Mouse (Mus musculus): ENCODE data around the gene Myo1f. TPM values are rescaled to one million over a fixed set of nuclear protein-coding genes. Genes with fewer than 3 reads are reported as not detected.

The Myo1f gene
- polyA plus RNA-seq, 1 experiment from 2014 or later: 2.2 TPM

GRCm38 (mm10) chr17:33630171-33630895, 74.8 kb downstream of the Myo1f start:
- WGBS: 86% methylated on average over 13 of the region's 13 CpGs
- Histone ChIP-seq H3K36me3 (ENCODE audit: control insufficient read depth, insufficient read depth, low read length) (no peaks in the 10 kb centered on the region), H3K27me3 (ENCODE audit: control insufficient read depth, insufficient read depth, low read length) (no peaks in the 10 kb centered on the region), H3K4me1 (replicated peaks; ENCODE audit: control insufficient read depth, insufficient read depth, low read length) (peaks cover 2% of the 10 kb centered on the region; the same call in 1 of the 2 replicates), H3K27ac (ENCODE audit: low read depth, low read length) (no peak overlapping the region), H3K4me2 (ENCODE audit: low read depth, low read length, severe bottlenecking) (no peak overlapping the region), H3K9ac (ENCODE audit: low read length) (no peak overlapping the region), H3K4me3 (ENCODE audit: low read depth, low read length) (no peak overlapping the region), H3K9me3 (ENCODE audit: control insufficient read depth, low read length) (no peaks in the 10 kb centered on the region)
- ATAC-seq (replicated peaks; ENCODE audit: low FRiP score): no peak
- no peak for DNase-seq (ENCODE audit: low spot score)

GRCm38 (mm10) chr17:33631236-33631635, 75.7 kb downstream of the Myo1f start:
- Histone ChIP-seq H3K36me3 (ENCODE audit: control insufficient read depth, insufficient read depth, low read length) (no peaks in the 10 kb centered on the region), H3K27ac (ENCODE audit: low read depth, low read length) (no peak overlapping the region), H3K27me3 (ENCODE audit: control insufficient read depth, insufficient read depth, low read length) (no peaks in the 10 kb centered on the region), H3K9ac (ENCODE audit: low read length) (no peak overlapping the region), H3K9me3 (ENCODE audit: control insufficient read depth, low read length) (no peaks in the 10 kb centered on the region), H3K4me1 (replicated peaks; ENCODE audit: control insufficient read depth, insufficient read depth, low read length) (peaks cover 2% of the 10 kb centered on the region; the same call in 1 of the 2 replicates), H3K4me3 (ENCODE audit: low read depth, low read length) (no peak overlapping the region), H3K4me2 (ENCODE audit: low read depth, low read length, severe bottlenecking) (no peak overlapping the region)
- no peak for DNase-seq (ENCODE audit: low spot score)
- WGBS: 93% methylated on average over 9 of the region's 9 CpGs
- no peak for ATAC-seq (replicated peaks; ENCODE audit: low FRiP score)

GRCm38 (mm10) chr17:33631796-33632195, 76.3 kb downstream of the Myo1f start:
- H3K9ac ChIP-seq (ENCODE audit: low read length): no peak overlapping the region
- no peak overlapping the region for H3K27ac ChIP-seq (ENCODE audit: low read depth, low read length)
- H3K36me3 ChIP-seq (ENCODE audit: control insufficient read depth, insufficient read depth, low read length): no peaks in the 10 kb centered on the region
- WGBS: 94% methylated on average over 5 of the region's 5 CpGs
- ATAC-seq (replicated peaks; ENCODE audit: low FRiP score) (no peak), DNase-seq (ENCODE audit: low spot score) (no peak)
- no peaks in the 10 kb centered on the region for H3K27me3 ChIP-seq (ENCODE audit: control insufficient read depth, insufficient read depth, low read length)
- no peaks in the 10 kb centered on the region for H3K9me3 ChIP-seq (ENCODE audit: control insufficient read depth, low read length)
- no peak overlapping the region for H3K4me3 ChIP-seq (ENCODE audit: low read depth, low read length)
- H3K4me1 ChIP-seq (replicated peaks; ENCODE audit: control insufficient read depth, insufficient read depth, low read length): peaks cover 2% of the 10 kb centered on the region; the same call in 1 of the 2 replicates
- H3K4me2 ChIP-seq (ENCODE audit: low read depth, low read length, severe bottlenecking): no peak overlapping the region

- ATAC-seq (replicated peaks; ENCODE audit: low FRiP score) (no peak), DNase-seq (ENCODE audit: low spot score) (no peak)
- no peaks in the 10 kb centered on the region for H3K27me3 ChIP-seq (ENCODE audit: control insufficient read depth, insufficient read depth, low read length)
- no peaks in the 10 kb centered on the region for H3K36me3 ChIP-seq (ENCODE audit: control insufficient read depth, insufficient read depth, low read length)
- no peak overlapping the region for H3K4me3 ChIP-seq (ENCODE audit: low read depth, low read length)
- no peak overlapping the region for H3K9ac ChIP-seq (ENCODE audit: low read length)
- H3K9me3 ChIP-seq (ENCODE audit: control insufficient read depth, low read length): no peaks in the 10 kb centered on the region
- H3K27ac ChIP-seq (ENCODE audit: low read depth, low read length): no peak overlapping the region
- no peak overlapping the region for H3K4me2 ChIP-seq (ENCODE audit: low read depth, low read length, severe bottlenecking)
- H3K4me1 ChIP-seq (replicated peaks; ENCODE audit: control insufficient read depth, insufficient read depth, low read length): no peaks in the 10 kb centered on the region
- 88% methylated on average over 2 of the region's 2 CpGs for WGBS
Measured at GRCm38 (mm10) chr17:33637038-33637437, 81.5 kb downstream of the Myo1f start.

DNA sequence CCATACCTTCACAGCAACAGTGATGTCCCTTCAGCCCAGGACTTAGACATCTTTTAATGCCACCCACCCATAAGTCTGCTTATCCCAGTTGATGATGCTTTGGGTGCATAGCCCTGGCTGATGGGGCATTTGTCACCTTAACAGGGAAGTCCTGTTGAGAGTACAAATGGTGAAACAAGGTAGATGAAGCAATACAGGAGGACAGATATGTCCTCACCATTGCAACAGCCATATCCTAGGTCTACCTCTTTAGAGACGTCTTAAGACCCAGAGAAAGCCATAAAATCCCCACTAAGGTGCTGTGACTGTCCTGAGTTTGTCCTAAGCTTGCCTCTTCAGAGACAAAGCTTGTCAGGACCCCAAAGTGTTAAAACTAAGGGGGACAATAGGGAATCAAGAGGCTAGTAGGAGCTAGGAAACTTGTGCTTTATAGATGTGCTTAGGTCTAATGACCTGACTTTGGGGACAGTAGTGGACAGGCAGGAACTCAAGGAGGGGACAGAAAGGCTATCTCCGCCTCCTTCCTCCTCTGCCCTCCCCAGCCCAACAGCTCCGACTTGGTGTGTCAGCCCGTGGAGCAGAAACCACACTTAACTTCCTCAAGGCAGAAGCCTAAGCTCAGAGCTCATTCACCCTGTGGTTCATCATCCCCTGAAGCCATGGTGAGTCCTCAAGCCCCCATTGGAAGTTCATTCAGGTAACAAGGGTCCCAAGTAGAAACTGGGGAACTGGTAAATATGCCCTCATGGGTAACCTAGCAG, 82.2 kb downstream of the Myo1f start, which contains the start of gene Pram1:
Gene Pram1, plus strand, starts transcription at position 541 of the 761 bp plus-strand sequence.
- ATAC-seq (replicated peaks; ENCODE audit: low FRiP score) (no peak), DNase-seq (ENCODE audit: low spot score) (no peak)
- 88% methylated on average over 4 of the region's 4 CpGs for WGBS
- Histone ChIP-seq H3K27me3 (ENCODE audit: control insufficient read depth, insufficient read depth, low read length) (no peaks in the 10 kb centered on the region), H3K9me3 (ENCODE audit: control insufficient read depth, low read length) (no peaks in the 10 kb centered on the region), H3K27ac (ENCODE audit: low read depth, low read length) (no peak within 1 kb of the TSS), H3K4me3 (ENCODE audit: low read depth, low read length) (no peak within 1 kb of the TSS), H3K36me3 (ENCODE audit: control insufficient read depth, insufficient read depth, low read length) (no peaks in the 10 kb centered on the region), H3K9ac (ENCODE audit: low read length) (no peak within 1 kb of the TSS), H3K4me1 (replicated peaks; ENCODE audit: control insufficient read depth, insufficient read depth, low read length) (no peaks in the 10 kb centered on the region), H3K4me2 (ENCODE audit: low read depth, low read length, severe bottlenecking) (no peak within 1 kb of the TSS)

GRCm38 (mm10) chr17:33639743-33640142, 84.2 kb downstream of the Myo1f start:
- Histone ChIP-seq H3K27ac (ENCODE audit: low read depth, low read length) (no peak overlapping the region), H3K4me1 (replicated peaks; ENCODE audit: control insufficient read depth, insufficient read depth, low read length) (no peaks in the 10 kb centered on the region), H3K36me3 (ENCODE audit: control insufficient read depth, insufficient read depth, low read length) (peaks cover 5% of the 10 kb centered on the region; the same call in 1 of the 2 replicates), H3K9me3 (ENCODE audit: control insufficient read depth, low read length) (no peaks in the 10 kb centered on the region), H3K9ac (ENCODE audit: low read length) (no peak overlapping the region), H3K4me3 (ENCODE audit: low read depth, low read length) (no peak overlapping the region), H3K27me3 (ENCODE audit: control insufficient read depth, insufficient read depth, low read length) (no peaks in the 10 kb centered on the region), H3K4me2 (ENCODE audit: low read depth, low read length, severe bottlenecking) (no peak overlapping the region)
- DNase-seq (ENCODE audit: low spot score) (no peak), ATAC-seq (replicated peaks; ENCODE audit: low FRiP score) (no peak)
- WGBS: 73% methylated on average over 6 of the region's 6 CpGs

DNA sequence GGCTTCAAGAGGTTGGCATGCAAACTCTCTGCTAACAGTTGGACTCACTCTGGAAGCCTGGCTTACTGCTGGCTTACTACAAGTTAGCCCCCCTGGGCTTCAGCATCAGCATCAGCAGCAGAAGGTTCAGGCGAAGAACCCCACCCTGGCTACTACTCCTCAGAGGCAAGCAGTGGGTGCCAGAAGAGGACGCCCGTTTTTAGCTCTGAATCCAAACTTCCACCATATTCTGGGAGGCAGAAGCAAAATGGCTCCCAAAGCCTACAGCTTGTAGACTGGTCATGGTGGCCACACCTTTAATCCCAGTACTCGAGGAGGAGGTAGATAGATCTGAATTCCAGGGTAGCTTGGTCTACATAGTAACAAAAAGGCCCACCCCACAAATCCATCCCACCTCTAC, 88.6 kb downstream of the Myo1f start:
- peaks cover 20% of the 10 kb centered on the region; the same call in 1 of the 2 replicates for H3K36me3 ChIP-seq (ENCODE audit: control insufficient read depth, insufficient read depth, low read length)
- H3K9me3 ChIP-seq (ENCODE audit: control insufficient read depth, low read length): no peaks in the 10 kb centered on the region
- H3K4me1 ChIP-seq (replicated peaks; ENCODE audit: control insufficient read depth, insufficient read depth, low read length): no peaks in the 10 kb centered on the region
- H3K27me3 ChIP-seq (ENCODE audit: control insufficient read depth, insufficient read depth, low read length): no peaks in the 10 kb centered on the region
- no peak overlapping the region for H3K9ac ChIP-seq (ENCODE audit: low read length)
- H3K4me3 ChIP-seq (ENCODE audit: low read depth, low read length): no peak overlapping the region
- H3K27ac ChIP-seq (ENCODE audit: low read depth, low read length): no peak overlapping the region
- 95% methylated on average over 4 of the region's 4 CpGs for WGBS
- DNase-seq (ENCODE audit: low spot score) (peak; percentile 51), ATAC-seq (replicated peaks; ENCODE audit: low FRiP score) (no peak)
- no peak overlapping the region for H3K4me2 ChIP-seq (ENCODE audit: low read depth, low read length, severe bottlenecking)

DNA sequence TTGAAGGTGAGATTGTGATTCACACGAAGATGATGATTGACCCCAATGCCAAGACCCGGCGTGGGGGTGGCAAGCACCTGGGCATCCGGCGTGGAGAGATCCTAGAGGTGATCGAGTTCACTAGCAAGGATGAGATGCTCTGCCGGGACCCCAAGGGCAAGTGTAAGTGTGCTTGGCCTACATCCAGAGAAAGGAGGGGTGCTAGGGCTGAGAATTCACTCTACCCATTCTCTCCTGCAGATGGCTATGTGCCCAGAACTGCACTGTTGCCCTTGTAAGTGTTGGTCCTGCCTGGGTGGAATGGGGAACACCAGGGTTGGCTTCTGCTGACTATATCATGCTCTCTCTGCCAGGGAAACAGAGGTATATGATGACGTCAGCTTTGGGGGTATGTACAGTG, 89.6 kb downstream of the Myo1f start:
- H3K27ac ChIP-seq (ENCODE audit: low read depth, low read length): no peak overlapping the region
- H3K4me2 ChIP-seq (ENCODE audit: low read depth, low read length, severe bottlenecking): no peak overlapping the region
- DNase-seq (ENCODE audit: low spot score) (no peak), ATAC-seq (replicated peaks; ENCODE audit: low FRiP score) (no peak)
- no peak overlapping the region for H3K4me3 ChIP-seq (ENCODE audit: low read depth, low read length)
- 95% methylated on average over 8 of the region's 8 CpGs for WGBS
- no peaks in the 10 kb centered on the region for H3K4me1 ChIP-seq (replicated peaks; ENCODE audit: control insufficient read depth, insufficient read depth, low read length)
- no peak overlapping the region for H3K9ac ChIP-seq (ENCODE audit: low read length)
- H3K36me3 ChIP-seq (ENCODE audit: control insufficient read depth, insufficient read depth, low read length): peaks cover 28% of the 10 kb centered on the region; the same call in 1 of the 2 replicates
- H3K27me3 ChIP-seq (ENCODE audit: control insufficient read depth, insufficient read depth, low read length): no peaks in the 10 kb centered on the region
- H3K9me3 ChIP-seq (ENCODE audit: control insufficient read depth, low read length): no peaks in the 10 kb centered on the region
